Mouse (Mus musculus): ENCODE measurements around the gene Strap. TPM values are rescaled to one million over a fixed set of nuclear protein-coding genes. Genes with fewer than 3 reads are reported as not detected.

Gene Strap
- polyA plus RNA-seq, 1 experiment from 2014 or later, result 161 TPM

Other genes starting within 250 kb of the Strap start
- 28.7 and 35.9 TPM in 2 replicates for gene Eps8, start 80.2 kb upstream of the Strap start, polyA plus RNA-seq (2014; fragmentation: Nextera tagmentation; extraction: Ambion mirVana)
- 35.4 and 40.8 TPM in 2 replicates for gene Dera, start 19.5 kb downstream of the Strap start, polyA plus RNA-seq (2014; fragmentation: Nextera tagmentation; extraction: Ambion mirVana)